Mouse (Mus musculus) CH12.LX (cell line): ENCODE results near the gene Agrp.

Experiments used
- CTCF ChIP-seq, 2 experiments: IDR thresholded peaks in 1 of 2; conservative IDR thresholded peaks in 1 of 2; 2 replicates each; pipeline ENCODE4 v1.5.1; 2011 to 2012; ENCODE audit warnings: low read depth in 2 of 2, low read length in 2 of 2, improper control_type of control experiment in 1 of 2, inconsistent platforms in 1 of 2, mild to moderate bottlenecking in 1 of 2, moderate library complexity in 1 of 2
- E2F4 ChIP-seq: IDR thresholded peaks from 2 replicates; pipeline ENCODE4 v1.6.1; 2011; ENCODE audit warnings: low read depth, low read length, improper control_type of control experiment; ENCODE audit not compliant: insufficient replicate concordance
- HCFC1 ChIP-seq: IDR thresholded peaks from 2 replicates; pipeline ENCODE4 v1.6.1; 2012; ENCODE audit warnings: low read depth, mild to moderate bottlenecking, inconsistent platforms, low read length, improper control_type of control experiment
- MAZ ChIP-seq: IDR thresholded peaks from 2 replicates; pipeline ENCODE4 v1.6.1; 2012; ENCODE audit warnings: low read depth, mild to moderate bottlenecking, inconsistent platforms, low read length, improper control_type of control experiment, moderate library complexity
- SIN3A ChIP-seq: IDR thresholded peaks from 2 replicates; pipeline ENCODE4 v1.6.1; 2012; ENCODE audit warnings: low read length, improper control_type of control experiment, inconsistent platforms
- USF1 ChIP-seq: IDR thresholded peaks from 2 replicates; pipeline ENCODE4 v1.6.1; 2014; ENCODE audit warnings: low read depth, mild to moderate bottlenecking, inconsistent platforms, low read length, improper control_type of control experiment

DNA sequence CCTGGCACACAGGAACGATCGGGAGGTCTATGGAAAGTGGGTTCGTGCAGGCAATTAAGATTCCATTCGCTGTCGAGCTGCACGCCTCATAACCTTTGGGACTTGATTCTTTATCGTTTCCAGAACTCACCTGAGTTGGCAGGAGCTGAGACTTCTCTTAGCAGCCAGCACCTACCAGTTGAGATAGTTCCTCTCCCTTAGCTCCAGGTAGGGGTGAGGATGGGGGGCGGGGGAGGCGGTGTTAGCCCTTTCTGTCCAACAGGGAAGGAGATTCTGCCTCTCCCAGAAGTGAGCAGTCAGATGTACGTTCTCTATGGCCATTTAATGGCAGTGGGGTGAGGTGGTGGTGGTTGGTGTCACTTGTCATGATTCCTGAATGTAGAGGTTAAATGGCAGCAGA is 30.1 kb downstream of the Agrp start:
- TF ChIP-seq USF1 (no peak), HCFC1 (no peak), SIN3A (0 out of 2 replicates have a peak, but pooled peaks have one; percentile 13), CTCF (conservative IDR thresholded peaks at IDR 0.05 in 1 of 2, IDR thresholded peaks at IDR 0.05 in 1 of 2; ENCODE audit: low read depth in 2 of 2, low read length in 2 of 2) (no peak), E2F4 (no peak), MAZ (no peak)
